Mouse (Mus musculus) WW6 (cell line): Measurements from ENCODE around the gene Frmd7.

Source experiments
- DNase-seq: peaks from one replicate; pipeline ENCODE4 v3.0.0-alpha.2; 2013; ENCODE audit warnings: low read depth, low spot score

Frmd7 gene

DNA sequence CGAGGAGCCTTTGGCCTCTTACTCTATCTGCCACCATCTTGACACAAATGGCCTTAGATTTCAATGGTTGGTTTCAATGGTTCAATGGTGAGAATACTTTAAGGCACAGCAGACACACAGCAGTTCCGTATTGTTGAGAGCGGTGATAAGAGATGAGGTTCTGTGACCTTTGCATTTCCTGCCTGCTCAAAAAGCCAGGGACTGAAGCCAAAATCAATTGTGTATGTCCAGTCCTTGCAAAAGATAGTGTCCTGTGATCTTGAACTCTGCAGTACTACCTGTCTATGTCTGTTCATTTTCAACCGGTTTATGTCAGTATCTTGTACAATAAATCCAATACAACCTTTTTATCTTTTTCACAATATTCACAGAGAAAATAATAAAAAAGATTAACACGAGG, 77.8 kb downstream of the Frmd7 start:
- DNase-seq: no peak

DNA sequence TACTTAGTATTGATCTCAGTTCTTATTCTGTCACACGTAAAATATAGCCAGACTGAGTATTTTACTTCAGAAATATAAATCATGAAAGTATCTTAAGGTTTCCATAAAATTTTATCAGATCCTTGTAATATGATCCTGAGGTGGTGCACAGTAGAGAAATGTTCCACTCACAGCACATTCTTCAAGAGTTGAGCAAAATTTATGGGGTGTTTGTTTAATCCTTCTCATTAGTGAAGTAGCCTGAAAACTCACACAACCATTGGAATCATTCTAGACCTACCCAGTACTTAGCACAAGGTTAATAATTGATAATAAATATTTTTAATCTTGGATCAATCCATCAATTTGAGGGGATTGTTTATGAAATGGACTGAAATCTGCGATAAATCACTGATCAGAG, 78.7 kb downstream of the Frmd7 start:
- DNase-seq: no peak

DNA sequence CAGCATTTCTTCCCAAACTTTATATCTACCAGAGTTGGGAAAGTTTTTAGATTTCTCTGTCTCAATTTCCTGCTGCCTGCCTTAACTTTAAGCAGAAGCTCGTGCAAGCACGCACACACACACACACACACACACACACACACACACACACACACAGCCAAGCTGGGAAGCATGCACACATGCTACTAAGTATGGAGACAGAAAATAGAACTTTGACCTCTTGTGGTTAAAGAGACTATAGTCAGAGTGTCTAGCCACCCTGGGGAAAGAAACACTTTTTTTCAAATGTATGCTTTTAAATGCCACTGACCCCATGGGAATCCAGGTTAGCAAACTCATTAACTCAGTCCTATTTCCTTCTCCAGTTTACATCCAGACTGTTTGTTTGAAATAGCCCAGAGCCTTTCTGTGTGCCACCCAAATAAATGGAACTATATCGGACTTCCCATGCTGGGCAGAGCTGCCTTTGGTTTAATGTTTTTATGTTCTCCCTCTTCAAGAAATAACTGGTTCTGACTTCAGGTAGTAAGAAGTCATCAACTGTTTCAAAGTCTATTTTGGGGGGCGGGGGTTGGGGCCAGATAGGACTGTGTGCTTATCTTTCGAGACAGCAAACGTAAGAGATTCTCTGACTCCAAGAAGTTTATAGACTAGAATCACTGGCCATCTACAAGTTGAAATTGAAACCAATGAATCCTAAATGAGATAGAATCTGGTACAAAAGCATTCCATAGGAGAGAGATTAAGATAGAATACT, 91.9 kb downstream of the Frmd7 start:
- DNase-seq: no peak
